Mouse (Mus musculus): ENCODE data around the gene Lmod3. TPM values are rescaled to one million over a fixed set of nuclear protein-coding genes. Genes with fewer than 3 reads are reported as not detected.

Gene Lmod3
- polyA plus RNA-seq, 1 experiment from 2014 or later: not detected

DNA sequence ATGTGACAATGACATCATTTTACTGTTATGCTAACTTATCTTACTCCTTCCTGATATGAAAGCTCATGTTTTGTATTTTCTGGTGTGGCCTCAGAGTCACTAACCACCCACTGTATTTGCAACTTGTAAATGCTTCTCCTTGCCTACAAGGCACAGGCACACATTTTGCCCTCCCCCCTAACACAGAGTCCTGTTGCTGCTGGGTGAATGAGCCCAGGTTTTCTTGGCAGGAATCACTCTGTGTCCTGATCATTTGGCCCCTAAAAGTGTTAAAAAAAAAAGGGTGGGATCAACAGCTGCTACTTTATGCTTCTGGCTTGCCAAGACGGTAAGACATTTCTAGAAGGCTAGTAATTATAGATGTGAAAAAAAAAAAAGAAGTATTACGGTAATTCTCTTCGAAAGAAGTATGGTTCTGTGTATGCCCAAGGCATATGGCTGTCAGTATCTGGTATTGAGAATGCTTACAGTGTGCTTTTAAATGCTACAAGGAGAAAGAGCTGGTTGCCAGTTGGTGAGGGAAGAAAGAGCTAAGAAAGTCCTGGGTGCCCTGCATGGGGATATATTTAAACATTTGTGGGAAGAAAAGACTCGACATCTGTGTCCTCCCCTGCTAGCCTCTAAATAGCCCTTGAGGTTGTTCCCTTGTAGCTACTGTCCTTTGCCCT is 36.3 kb downstream of the Lmod3 start:
- Histone ChIP-seq H3K9ac (ENCODE audit: low read length) (no peak overlapping the region), H3K4me1 (replicated peaks; ENCODE audit: control insufficient read depth, insufficient read depth, low read length) (no peaks in the 10 kb centered on the region; the same call in 1 of the 2 replicates), H3K4me2 (ENCODE audit: low read depth, low read length, severe bottlenecking) (no peak overlapping the region), H3K27ac (ENCODE audit: low read depth, low read length) (no peak overlapping the region), H3K36me3 (ENCODE audit: control insufficient read depth, insufficient read depth, low read length) (no peaks in the 10 kb centered on the region), H3K9me3 (ENCODE audit: control insufficient read depth, low read length) (no peaks in the 10 kb centered on the region), H3K4me3 (ENCODE audit: low read depth, low read length) (no peak overlapping the region), H3K27me3 (ENCODE audit: control insufficient read depth, insufficient read depth, low read length) (no peaks in the 10 kb centered on the region)
- DNase-seq (ENCODE audit: low spot score) (no peak), ATAC-seq (replicated peaks; ENCODE audit: low FRiP score) (no peak)
- 89% methylated on average over 4 of the region's 4 CpGs for WGBS

DNA sequence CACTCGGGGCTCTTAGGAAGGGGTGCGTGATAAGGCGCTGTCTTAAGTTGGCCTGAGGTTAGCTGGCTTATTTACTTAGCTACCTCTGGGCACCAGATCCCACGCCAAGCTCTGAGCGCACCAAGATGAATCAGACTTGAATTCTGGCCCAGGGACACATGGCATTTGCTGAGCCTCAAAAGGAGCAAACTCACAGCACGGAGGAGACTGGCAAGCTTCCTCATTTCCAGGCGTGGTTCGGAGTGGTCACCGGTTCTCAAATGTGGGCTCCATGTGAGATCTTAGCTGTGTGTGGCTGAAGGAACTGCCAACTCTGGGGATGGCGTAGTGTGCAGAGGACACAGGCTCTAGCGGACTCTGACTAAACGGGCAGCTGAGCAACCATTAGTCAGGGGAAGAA is 40.6 kb downstream of the Lmod3 start:
- whole genome bisulfite sequencing: 84% methylated on average over 12 of the region's 12 CpGs

DNA sequence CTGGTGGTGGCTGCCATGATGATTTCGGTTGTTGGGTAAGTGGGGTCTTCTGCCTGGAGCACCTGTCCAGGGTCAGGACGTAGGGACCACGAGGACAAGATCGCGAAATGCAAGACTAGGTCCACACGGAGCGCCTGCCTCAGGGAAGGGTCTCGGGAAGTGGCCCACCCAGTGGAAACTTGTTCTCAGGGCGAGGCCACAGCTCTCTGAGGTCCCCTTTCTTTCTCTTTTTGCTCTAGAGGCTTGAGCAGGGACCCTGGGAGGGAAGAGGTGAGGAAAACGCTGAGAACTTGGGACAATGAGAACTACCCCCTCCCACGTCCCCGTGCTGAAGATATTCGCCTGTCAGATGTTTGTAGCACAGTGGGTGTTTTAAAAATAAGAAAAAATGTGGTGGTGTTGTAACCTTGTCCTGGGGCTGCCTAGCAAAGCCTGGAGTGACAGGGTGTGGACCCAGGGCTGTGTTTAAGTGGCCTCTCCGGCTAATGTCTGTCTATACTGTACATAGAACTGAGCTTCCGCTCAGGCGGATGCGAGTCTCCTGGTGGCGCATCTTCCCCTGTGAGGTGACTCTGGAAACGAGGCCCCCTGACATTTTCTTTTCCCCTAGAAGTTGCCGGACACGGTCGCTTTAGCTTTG is 41.5 kb downstream of the Lmod3 start:
- WGBS: 4% methylated on average over 22 of the region's 22 CpGs
- H3K4me3 ChIP-seq (ENCODE audit: low read depth, low read length): peak overlapping the region; percentile 40
- peak; percentile 48 for ATAC-seq (replicated peaks; ENCODE audit: low FRiP score)
- H3K4me1 ChIP-seq (replicated peaks; ENCODE audit: control insufficient read depth, insufficient read depth, low read length): no peaks in the 10 kb centered on the region; the same call in 1 of the 2 replicates
- peak; percentile 55 for DNase-seq (ENCODE audit: low spot score)
- H3K9ac ChIP-seq (ENCODE audit: low read length): peak overlapping the region; percentile 35
- no peaks in the 10 kb centered on the region for H3K9me3 ChIP-seq (ENCODE audit: control insufficient read depth, low read length)
- no peaks in the 10 kb centered on the region for H3K27me3 ChIP-seq (ENCODE audit: control insufficient read depth, insufficient read depth, low read length)
- H3K4me2 ChIP-seq (ENCODE audit: low read depth, low read length, severe bottlenecking): peak overlapping the region; percentile 69
- H3K27ac ChIP-seq (ENCODE audit: low read depth, low read length): no peak overlapping the region
- H3K36me3 ChIP-seq (ENCODE audit: control insufficient read depth, insufficient read depth, low read length): no peaks in the 10 kb centered on the region

More for the DNA sequence above, 40.6 kb downstream of the Lmod3 start:
- Histone ChIP-seq H3K4me3 (ENCODE audit: low read depth, low read length) (no peak overlapping the region; the same call in 1 of the 2 replicates), H3K27me3 (ENCODE audit: control insufficient read depth, insufficient read depth, low read length) (no peaks in the 10 kb centered on the region), H3K4me1 (replicated peaks; ENCODE audit: control insufficient read depth, insufficient read depth, low read length) (no peaks in the 10 kb centered on the region; the same call in 1 of the 2 replicates), H3K9me3 (ENCODE audit: control insufficient read depth, low read length) (no peaks in the 10 kb centered on the region), H3K36me3 (ENCODE audit: control insufficient read depth, insufficient read depth, low read length) (no peaks in the 10 kb centered on the region), H3K27ac (ENCODE audit: low read depth, low read length) (no peak overlapping the region), H3K4me2 (ENCODE audit: low read depth, low read length, severe bottlenecking) (peak overlapping the region; percentile 12; the same call in 1 of the 2 replicates), H3K9ac (ENCODE audit: low read length) (no peak overlapping the region)
- no peak for ATAC-seq (replicated peaks; ENCODE audit: low FRiP score)
- no peak for DNase-seq (ENCODE audit: low spot score)

DNA sequence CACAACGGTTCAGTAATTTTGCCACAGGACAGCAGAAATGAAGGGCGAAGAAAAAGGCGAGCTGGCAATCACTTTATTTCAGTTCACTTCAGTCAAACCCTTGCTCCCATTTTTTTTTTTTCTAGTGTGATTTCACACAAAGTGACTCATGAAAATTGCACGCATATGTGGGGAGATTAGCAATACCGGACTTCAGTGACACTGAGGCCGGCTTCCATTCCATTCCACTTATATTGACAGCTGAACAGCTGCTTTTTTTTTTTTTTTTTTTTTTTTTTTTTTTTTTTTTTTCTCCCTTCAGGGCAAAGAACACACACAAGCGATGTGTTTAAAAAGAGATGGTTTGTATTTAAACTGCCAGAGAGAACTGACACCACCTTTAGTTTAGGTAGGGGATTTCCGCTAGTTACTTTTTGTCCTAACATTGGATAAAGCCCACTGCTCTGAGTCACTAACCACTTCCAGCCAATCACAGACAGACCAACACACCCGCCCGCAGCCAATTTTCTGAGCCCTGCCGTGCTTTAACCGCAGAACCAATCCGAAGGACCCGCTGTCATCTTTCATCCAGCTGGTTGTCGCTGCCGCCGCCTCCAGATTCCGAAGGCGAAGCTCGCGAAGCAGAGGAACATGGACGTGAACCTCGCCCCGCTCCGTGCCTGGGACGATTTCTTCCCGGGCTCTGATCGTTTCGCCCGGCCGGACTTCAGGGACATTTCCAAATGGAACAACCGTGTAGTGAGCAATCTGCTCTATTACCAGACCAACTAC is 42.2 kb downstream of the Lmod3 start, which contains the start of gene Arl6ip5:
TSS of gene Arl6ip5 (plus strand) at position 499 of the 771 bp plus-strand sequence.
- H3K27me3 ChIP-seq (ENCODE audit: control insufficient read depth, insufficient read depth, low read length): no peaks in the 10 kb centered on the region
- no peak within 1 kb of the TSS for H3K27ac ChIP-seq (ENCODE audit: low read depth, low read length)
- H3K9ac ChIP-seq (ENCODE audit: low read length): peak within 1 kb of the TSS; percentile 35
- peak within 1 kb of the TSS; percentile 69 for H3K4me2 ChIP-seq (ENCODE audit: low read depth, low read length, severe bottlenecking)
- H3K9me3 ChIP-seq (ENCODE audit: control insufficient read depth, low read length): no peaks in the 10 kb centered on the region
- H3K4me3 ChIP-seq (ENCODE audit: low read depth, low read length): peak within 1 kb of the TSS; percentile 40
- peak; percentile 93 for DNase-seq (ENCODE audit: low spot score)
- no peaks in the 10 kb centered on the region for H3K36me3 ChIP-seq (ENCODE audit: control insufficient read depth, insufficient read depth, low read length)
- 13% methylated on average over 32 of the region's 32 CpGs for WGBS
- H3K4me1 ChIP-seq (replicated peaks; ENCODE audit: control insufficient read depth, insufficient read depth, low read length): no peaks in the 10 kb centered on the region; the same call in 1 of the 2 replicates
- peak; percentile 77 for ATAC-seq (replicated peaks; ENCODE audit: low FRiP score)

DNA sequence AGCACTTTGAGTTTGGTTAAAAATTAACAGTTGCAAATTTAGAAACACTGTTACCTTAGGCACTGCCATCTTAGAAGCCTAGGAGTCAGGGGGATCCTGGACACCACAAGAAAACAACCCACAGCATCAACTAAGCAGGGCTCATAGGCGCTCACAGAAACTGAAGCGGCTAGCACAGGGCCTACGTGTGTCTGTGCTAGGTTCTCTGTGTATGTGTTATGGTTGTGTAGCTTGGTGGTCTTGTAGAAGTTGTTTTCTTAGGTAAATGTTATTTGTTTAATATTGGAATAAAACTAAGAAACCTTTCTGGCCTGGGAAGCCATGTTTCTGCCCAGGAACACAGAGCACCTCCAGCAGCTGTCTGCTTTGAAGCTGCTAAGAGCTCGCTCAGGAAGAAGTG is 42.8 kb downstream of the Lmod3 start:
- no peak for DNase-seq (ENCODE audit: low spot score)

DNA sequence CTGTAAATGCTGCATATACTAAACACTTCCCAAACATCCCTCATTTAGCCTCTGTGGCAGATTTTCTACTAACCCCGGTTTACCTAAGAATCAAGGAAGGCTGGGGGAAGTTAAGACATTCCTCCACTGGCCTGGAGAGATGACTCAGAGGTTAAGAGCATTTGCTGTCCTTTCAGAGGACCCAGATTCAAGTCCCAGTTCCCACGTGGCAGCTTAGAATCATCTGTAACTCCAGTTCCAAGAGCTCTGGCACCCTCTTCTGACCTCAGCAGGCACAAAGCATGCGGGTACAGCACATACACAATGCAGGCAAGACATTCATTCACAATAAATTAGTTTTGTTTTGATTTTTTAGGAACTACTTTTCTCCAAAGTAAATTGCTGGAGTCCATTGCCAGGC is 43.4 kb downstream of the Lmod3 start:
- H3K36me3 ChIP-seq (ENCODE audit: control insufficient read depth, insufficient read depth, low read length): no peaks in the 10 kb centered on the region
- no peaks in the 10 kb centered on the region for H3K9me3 ChIP-seq (ENCODE audit: control insufficient read depth, low read length)
- no peaks in the 10 kb centered on the region; the same call in 1 of the 2 replicates for H3K4me1 ChIP-seq (replicated peaks; ENCODE audit: control insufficient read depth, insufficient read depth, low read length)

More for the DNA sequence above, 42.8 kb downstream of the Lmod3 start:
- no peak overlapping the region for H3K9ac ChIP-seq (ENCODE audit: low read length)
- H3K4me2 ChIP-seq (ENCODE audit: low read depth, low read length, severe bottlenecking): no peak overlapping the region
- H3K4me1 ChIP-seq (replicated peaks; ENCODE audit: control insufficient read depth, insufficient read depth, low read length): no peaks in the 10 kb centered on the region; the same call in 1 of the 2 replicates
- 85% methylated on average over 4 of the region's 4 CpGs for WGBS
- H3K9me3 ChIP-seq (ENCODE audit: control insufficient read depth, low read length): no peaks in the 10 kb centered on the region
- no peaks in the 10 kb centered on the region for H3K36me3 ChIP-seq (ENCODE audit: control insufficient read depth, insufficient read depth, low read length)
- no peak overlapping the region for H3K27ac ChIP-seq (ENCODE audit: low read depth, low read length)
- no peak overlapping the region for H3K4me3 ChIP-seq (ENCODE audit: low read depth, low read length)
- no peaks in the 10 kb centered on the region for H3K27me3 ChIP-seq (ENCODE audit: control insufficient read depth, insufficient read depth, low read length)
- ATAC-seq (replicated peaks; ENCODE audit: low FRiP score): no peak

DNA sequence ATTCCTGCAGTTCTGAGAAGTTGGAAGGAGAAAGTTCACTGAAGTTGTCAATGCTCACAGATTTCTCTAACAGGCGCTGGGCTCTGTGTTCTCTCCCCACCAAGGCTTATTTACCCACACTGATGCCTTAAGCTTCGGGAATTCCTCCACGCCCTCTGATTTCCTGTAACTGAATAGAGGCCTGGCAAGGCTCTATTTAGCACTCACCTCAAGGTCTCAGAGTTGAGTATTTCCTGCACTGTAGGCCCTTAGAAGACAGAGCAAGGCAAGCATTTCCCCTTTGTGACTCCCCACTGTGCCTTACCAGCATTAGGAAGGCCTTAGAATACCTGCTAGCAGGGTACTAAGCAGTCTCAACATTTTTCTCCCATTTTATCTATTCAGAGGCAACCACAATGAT is 44.2 kb downstream of the Lmod3 start:
- ATAC-seq (replicated peaks; ENCODE audit: low FRiP score): no peak
- DNase-seq (ENCODE audit: low spot score): no peak
- no peaks in the 10 kb centered on the region for H3K36me3 ChIP-seq (ENCODE audit: control insufficient read depth, insufficient read depth, low read length)
- H3K4me1 ChIP-seq (replicated peaks; ENCODE audit: control insufficient read depth, insufficient read depth, low read length): peaks cover 3% of the 10 kb centered on the region; the same call in 1 of the 2 replicates
- H3K27ac ChIP-seq (ENCODE audit: low read depth, low read length): no peak overlapping the region
- H3K9me3 ChIP-seq (ENCODE audit: control insufficient read depth, low read length): no peaks in the 10 kb centered on the region
- no peak overlapping the region for H3K4me2 ChIP-seq (ENCODE audit: low read depth, low read length, severe bottlenecking)
- H3K4me3 ChIP-seq (ENCODE audit: low read depth, low read length): no peak overlapping the region
- no peak overlapping the region for H3K9ac ChIP-seq (ENCODE audit: low read length)
- no peaks in the 10 kb centered on the region for H3K27me3 ChIP-seq (ENCODE audit: control insufficient read depth, insufficient read depth, low read length)
- WGBS: 30% methylated on average over 3 of the region's 3 CpGs

More for the DNA sequence above, 43.4 kb downstream of the Lmod3 start:
- WGBS: 55% methylated on average over 3 of the region's 3 CpGs
- H3K4me3 ChIP-seq (ENCODE audit: low read depth, low read length): no peak overlapping the region
- no peak overlapping the region for H3K9ac ChIP-seq (ENCODE audit: low read length)
- no peak for ATAC-seq (replicated peaks; ENCODE audit: low FRiP score)
- no peak overlapping the region for H3K4me2 ChIP-seq (ENCODE audit: low read depth, low read length, severe bottlenecking)
- H3K27ac ChIP-seq (ENCODE audit: low read depth, low read length): no peak overlapping the region
- no peak for DNase-seq (ENCODE audit: low spot score)
- H3K27me3 ChIP-seq (ENCODE audit: control insufficient read depth, insufficient read depth, low read length): no peaks in the 10 kb centered on the region

DNA sequence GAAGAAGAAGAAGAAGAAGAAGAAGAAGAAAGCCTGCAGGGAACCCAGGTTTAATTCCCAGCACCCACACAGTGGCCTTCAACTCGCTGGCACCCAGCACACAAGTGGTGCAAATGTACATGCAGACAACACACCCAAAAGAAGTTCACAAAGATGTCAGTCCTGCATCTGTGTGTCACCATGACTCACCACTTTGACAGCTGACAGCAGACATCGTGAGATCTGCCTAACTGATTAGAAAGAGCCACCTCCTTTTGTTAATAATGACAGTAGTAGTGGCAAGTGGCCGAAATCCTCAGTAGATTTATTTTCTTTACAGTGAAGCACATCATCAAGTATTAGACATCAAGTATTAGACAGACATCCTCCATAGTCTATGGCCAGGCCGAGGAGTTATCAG is 45.5 kb downstream of the Lmod3 start:
- Histone ChIP-seq H3K4me1 (replicated peaks; ENCODE audit: control insufficient read depth, insufficient read depth, low read length) (peaks cover 3% of the 10 kb centered on the region; the same call in 1 of the 2 replicates), H3K4me3 (ENCODE audit: low read depth, low read length) (no peak overlapping the region), H3K9me3 (ENCODE audit: control insufficient read depth, low read length) (no peaks in the 10 kb centered on the region), H3K36me3 (ENCODE audit: control insufficient read depth, insufficient read depth, low read length) (no peaks in the 10 kb centered on the region), H3K4me2 (ENCODE audit: low read depth, low read length, severe bottlenecking) (no peak overlapping the region), H3K27ac (ENCODE audit: low read depth, low read length) (no peak overlapping the region), H3K9ac (ENCODE audit: low read length) (no peak overlapping the region), H3K27me3 (ENCODE audit: control insufficient read depth, insufficient read depth, low read length) (no peaks in the 10 kb centered on the region)
- no peak for ATAC-seq (replicated peaks; ENCODE audit: low FRiP score)
- DNase-seq (ENCODE audit: low spot score): no peak
- WGBS: 78% methylated on average over 4 of the region's 4 CpGs

All from forebrain, embryonic 11.5 days (tissue).